Mouse (Mus musculus): Measurements from ENCODE around the gene Frmpd4. TPM values are rescaled to one million over a fixed set of nuclear protein-coding genes. Genes with fewer than 3 reads are reported as not detected.

Frmpd4 gene
- polyA plus RNA-seq, 1 experiment, result not detected

GRCm38 (mm10) chrX:168020574-168021145 lies 556.4 kb downstream of the Frmpd4 start:
- TF ChIP-seq TAL1 (IDR thresholded peaks at IDR 0.05; ENCODE audit: low read length) (no peak), GATA1 (IDR thresholded peaks at IDR 0.05; ENCODE audit: low read length) (no peak)
- Histone ChIP-seq H3K27me3 (ENCODE audit: control insufficient read depth) (no peaks in the 10 kb centered on the region), H3K36me3 (ENCODE audit: control insufficient read depth) (no peaks in the 10 kb centered on the region), H3K9me3 (ENCODE audit: control insufficient read depth, low read length) (no peaks in the 10 kb centered on the region), H3K4me3 (replicated peaks) (no peak overlapping the region), H3K4me1 (ENCODE audit: control insufficient read depth) (no peaks in the 10 kb centered on the region)

GRCm38 (mm10) chrX:168017792-168018191 lies 559.2 kb downstream of the Frmpd4 start:
- H3K4me1 ChIP-seq (ENCODE audit: control insufficient read depth), result no peaks in the 10 kb centered on the region
- H3K27me3 ChIP-seq (ENCODE audit: control insufficient read depth), result no peaks in the 10 kb centered on the region
- TF ChIP-seq TAL1 (IDR thresholded peaks at IDR 0.05; ENCODE audit: low read length) (no peak), GATA1 (IDR thresholded peaks at IDR 0.05; ENCODE audit: low read length) (no peak)
- H3K36me3 ChIP-seq (ENCODE audit: control insufficient read depth), result no peaks in the 10 kb centered on the region
- no peak overlapping the region for H3K4me3 ChIP-seq (replicated peaks)
- no peaks in the 10 kb centered on the region for H3K9me3 ChIP-seq (ENCODE audit: control insufficient read depth, low read length)

DNA sequence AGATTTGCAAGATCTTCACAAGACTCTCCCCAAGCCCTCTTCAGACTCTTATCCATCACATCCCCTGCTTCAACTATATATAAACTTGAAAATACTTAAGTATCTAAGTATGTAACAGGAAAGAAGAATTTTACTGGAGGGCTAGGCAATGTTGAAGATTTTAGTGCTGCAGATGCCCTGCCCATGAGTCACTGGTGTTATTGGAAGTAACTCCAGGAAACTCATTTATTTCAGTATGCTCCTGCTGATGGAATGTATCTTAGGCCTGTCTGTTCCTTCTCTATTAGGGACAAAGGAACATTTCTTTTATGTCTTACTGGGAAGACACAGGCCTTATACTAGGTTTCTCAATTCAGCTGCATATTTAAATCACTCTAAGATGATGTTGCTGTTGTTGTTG lies 592.2 kb downstream of the Frmpd4 start:
- no peak for TF ChIP-seq TAL1 (IDR thresholded peaks at IDR 0.05; ENCODE audit: low read length)
- TF ChIP-seq GATA1 (IDR thresholded peaks at IDR 0.05; ENCODE audit: low read length), result no peak
- no peak overlapping the region for H3K4me3 ChIP-seq (replicated peaks)

GRCm38 (mm10) chrX:167951207-167951606 lies 625.8 kb downstream of the Frmpd4 start:
- Histone ChIP-seq H3K4me1 (ENCODE audit: control insufficient read depth) (no peaks in the 10 kb centered on the region), H3K9me3 (ENCODE audit: control insufficient read depth, low read length) (no peaks in the 10 kb centered on the region), H3K4me3 (replicated peaks) (no peak overlapping the region), H3K36me3 (ENCODE audit: control insufficient read depth) (no peaks in the 10 kb centered on the region), H3K27me3 (ENCODE audit: control insufficient read depth) (no peaks in the 10 kb centered on the region)
- TF ChIP-seq TAL1 (IDR thresholded peaks at IDR 0.05; ENCODE audit: low read length) (no peak), GATA1 (IDR thresholded peaks at IDR 0.05; ENCODE audit: low read length) (no peak)

More for the DNA sequence above, 592.2 kb downstream of the Frmpd4 start:
- Histone ChIP-seq H3K36me3 (ENCODE audit: control insufficient read depth) (no peaks in the 10 kb centered on the region), H3K27me3 (ENCODE audit: control insufficient read depth) (no peaks in the 10 kb centered on the region), H3K9me3 (ENCODE audit: control insufficient read depth, low read length) (no peaks in the 10 kb centered on the region), H3K4me1 (ENCODE audit: control insufficient read depth) (no peaks in the 10 kb centered on the region)

DNA sequence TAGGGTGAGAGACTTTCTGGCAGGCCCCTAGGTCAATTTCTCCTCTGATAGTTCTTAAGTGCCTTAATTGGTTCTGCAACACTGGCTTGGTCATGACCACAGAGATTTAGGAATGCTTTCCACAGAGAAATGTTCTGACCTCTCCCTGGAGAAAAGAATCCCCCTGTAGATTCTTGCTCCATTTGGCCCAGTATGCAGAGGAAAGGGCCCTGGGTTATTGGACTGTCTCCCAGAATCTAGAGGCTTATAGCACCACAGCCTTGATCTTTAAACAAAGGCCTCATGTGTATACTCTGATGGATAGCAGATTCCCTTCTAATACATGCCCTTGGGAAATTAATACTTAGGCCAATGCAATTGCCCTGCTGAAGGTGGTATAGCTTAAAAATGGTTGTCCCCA lies 667.5 kb downstream of the Frmpd4 start:
- H3K9me3 ChIP-seq (ENCODE audit: control insufficient read depth, low read length), result no peaks in the 10 kb centered on the region
- TF ChIP-seq TAL1 (IDR thresholded peaks at IDR 0.05; ENCODE audit: low read length) (no peak), GATA1 (IDR thresholded peaks at IDR 0.05; ENCODE audit: low read length) (no peak)
- H3K4me1 ChIP-seq (ENCODE audit: control insufficient read depth), result no peaks in the 10 kb centered on the region
- no peak overlapping the region for H3K4me3 ChIP-seq (replicated peaks)
- H3K36me3 ChIP-seq (ENCODE audit: control insufficient read depth), result no peaks in the 10 kb centered on the region
- H3K27me3 ChIP-seq (ENCODE audit: control insufficient read depth), result no peaks in the 10 kb centered on the region

DNA sequence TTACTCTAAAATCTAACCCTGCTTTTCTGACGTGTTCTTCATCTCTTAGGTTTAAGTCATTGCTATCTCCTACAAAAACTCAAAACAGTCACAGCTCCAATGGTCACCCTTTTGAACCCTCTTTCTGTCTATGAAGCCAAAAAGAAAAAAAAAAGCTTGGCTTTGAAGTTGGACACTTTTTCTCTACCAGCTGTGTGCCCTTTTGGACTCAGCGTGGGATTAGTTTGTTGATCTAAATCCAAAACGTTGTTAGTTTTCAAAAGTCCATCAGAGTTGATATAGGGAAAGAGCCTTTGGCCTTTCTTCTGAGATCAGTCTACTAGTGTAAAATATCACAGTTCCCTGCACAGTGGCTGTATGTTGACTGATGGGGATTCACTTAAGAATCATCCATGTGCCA lies 676.0 kb downstream of the Frmpd4 start:
- H3K4me1 ChIP-seq (ENCODE audit: control insufficient read depth), result no peaks in the 10 kb centered on the region
- H3K4me3 ChIP-seq (replicated peaks), result no peak overlapping the region
- no peaks in the 10 kb centered on the region for H3K27me3 ChIP-seq (ENCODE audit: control insufficient read depth)
- H3K36me3 ChIP-seq (ENCODE audit: control insufficient read depth), result no peaks in the 10 kb centered on the region
- TF ChIP-seq TAL1 (IDR thresholded peaks at IDR 0.05; ENCODE audit: low read length), result no peak
- no peak for TF ChIP-seq GATA1 (IDR thresholded peaks at IDR 0.05; ENCODE audit: low read length)
- no peaks in the 10 kb centered on the region for H3K9me3 ChIP-seq (ENCODE audit: control insufficient read depth, low read length)

DNA sequence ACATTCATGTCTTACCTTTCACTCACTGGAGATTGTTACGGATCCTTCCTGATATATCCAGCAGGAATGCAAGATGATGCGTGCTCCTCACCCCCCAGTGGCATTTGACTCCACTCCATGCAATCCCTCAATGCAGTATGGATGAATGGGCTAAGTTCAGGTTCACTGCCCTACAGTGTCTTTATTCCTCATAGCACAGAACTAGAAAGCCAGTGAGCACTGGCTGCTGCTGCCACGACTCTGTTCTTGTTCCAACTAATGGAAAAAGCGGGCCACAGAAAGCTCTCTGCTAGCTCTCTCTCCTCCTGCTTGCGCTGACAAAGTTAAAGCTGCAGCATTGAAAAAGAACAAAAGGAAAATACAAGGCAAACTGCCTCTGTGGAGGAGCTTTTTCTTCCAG lies 722.2 kb downstream of the Frmpd4 start:
- Histone ChIP-seq H3K4me3 (replicated peaks) (no peak overlapping the region), H3K9me3 (ENCODE audit: control insufficient read depth, low read length) (peaks cover 4% of the 10 kb centered on the region; the same call in 1 of the 2 replicates), H3K27me3 (ENCODE audit: control insufficient read depth) (no peaks in the 10 kb centered on the region; the same call in 1 of the 2 replicates), H3K36me3 (ENCODE audit: control insufficient read depth) (no peaks in the 10 kb centered on the region), H3K4me1 (ENCODE audit: control insufficient read depth) (no peaks in the 10 kb centered on the region)
- no peak for TF ChIP-seq GATA1 (IDR thresholded peaks at IDR 0.05; ENCODE audit: low read length)
- TF ChIP-seq TAL1 (IDR thresholded peaks at IDR 0.05; ENCODE audit: low read length), result no peak

GRCm38 (mm10) chrX:167832543-167832942 lies 744.5 kb downstream of the Frmpd4 start:
- no peaks in the 10 kb centered on the region for H3K36me3 ChIP-seq (ENCODE audit: control insufficient read depth)
- no peaks in the 10 kb centered on the region for H3K9me3 ChIP-seq (ENCODE audit: control insufficient read depth, low read length)
- TF ChIP-seq GATA1 (IDR thresholded peaks at IDR 0.05; ENCODE audit: low read length) (no peak), TAL1 (IDR thresholded peaks at IDR 0.05; ENCODE audit: low read length) (no peak)
- H3K27me3 ChIP-seq (ENCODE audit: control insufficient read depth), result no peaks in the 10 kb centered on the region
- H3K4me1 ChIP-seq (ENCODE audit: control insufficient read depth), result no peaks in the 10 kb centered on the region
- H3K4me3 ChIP-seq (replicated peaks), result no peak overlapping the region

- Histone ChIP-seq H3K4me1 (ENCODE audit: control insufficient read depth) (no peaks in the 10 kb centered on the region), H3K9me3 (ENCODE audit: control insufficient read depth, low read length) (no peaks in the 10 kb centered on the region), H3K27me3 (ENCODE audit: control insufficient read depth) (no peaks in the 10 kb centered on the region), H3K4me3 (replicated peaks) (no peak overlapping the region), H3K36me3 (ENCODE audit: control insufficient read depth) (no peaks in the 10 kb centered on the region)
- no peak for TF ChIP-seq TAL1 (IDR thresholded peaks at IDR 0.05; ENCODE audit: low read length)
- TF ChIP-seq GATA1 (IDR thresholded peaks at IDR 0.05; ENCODE audit: low read length), result no peak
Measured at GRCm38 (mm10) chrX:167828456-167828855, 748.6 kb downstream of the Frmpd4 start.

DNA sequence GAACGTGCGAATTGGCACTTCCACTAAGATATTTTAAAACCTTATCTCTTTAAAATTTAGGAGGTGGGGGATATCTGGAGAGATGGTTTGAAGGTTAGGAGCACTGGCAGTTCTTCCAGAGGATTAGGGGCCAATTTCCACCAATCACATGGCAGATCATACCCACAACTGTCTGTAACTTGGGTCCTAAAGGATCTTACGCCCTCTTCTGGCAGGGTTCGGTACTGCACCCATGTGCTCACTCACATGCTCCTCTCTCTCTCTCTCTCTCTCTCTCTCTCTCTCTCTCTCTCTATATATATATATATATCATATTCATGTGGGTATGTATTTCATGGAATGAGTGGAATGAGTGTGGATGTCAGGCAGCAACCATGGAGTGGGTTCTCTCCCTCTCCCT lies 759.7 kb downstream of the Frmpd4 start:
- Histone ChIP-seq H3K9me3 (ENCODE audit: control insufficient read depth, low read length) (0 out of 2 replicates have a peak, but pooled peaks cover 2% of the 10 kb centered on the region), H3K4me1 (ENCODE audit: control insufficient read depth) (no peaks in the 10 kb centered on the region), H3K36me3 (ENCODE audit: control insufficient read depth) (no peaks in the 10 kb centered on the region), H3K4me3 (replicated peaks) (no peak overlapping the region), H3K27me3 (ENCODE audit: control insufficient read depth) (no peaks in the 10 kb centered on the region)
- TF ChIP-seq TAL1 (IDR thresholded peaks at IDR 0.05; ENCODE audit: low read length), result no peak
- TF ChIP-seq GATA1 (IDR thresholded peaks at IDR 0.05; ENCODE audit: low read length), result no peak

Measured in erythroblast, embryonic 14.5 days (primary cell).